Mouse (Mus musculus) kidney, adult 2 months (tissue): ENCODE data around the gene Gm28729. TPM values are rescaled to one million over a fixed set of nuclear protein-coding genes. Genes with fewer than 3 reads are reported as not detected.
A peak's percentile ranks its signal among the peaks of the same experiment; 100 is the strongest.

Experiments used
- DNase-seq: peaks from one replicate; pipeline ENCODE4 v3.0.0; 2021
- H3K27ac ChIP-seq: fragments of 200-500 bp; 2 replicates; pipeline ENCODE4 v1.5.1; 2012; ENCODE audit warnings: low read depth, low read length, control low read depth, inconsistent platforms; ENCODE audit not compliant: insufficient read depth
- H3K27me3 ChIP-seq: fragments of 200-500 bp; replicated peaks from 2 replicates; pipeline ENCODE4 v1.6.1; 2012; ENCODE audit warnings: mild to moderate bottlenecking, moderate library complexity, low read length, inconsistent platforms; ENCODE audit not compliant: control insufficient read depth, insufficient read depth
- H3K36me3 ChIP-seq: fragments of 200-500 bp; 2 replicates; pipeline ENCODE4 v1.6.1; 2012; ENCODE audit warnings: mild to moderate bottlenecking, moderate library complexity, low read length, inconsistent platforms; ENCODE audit not compliant: control insufficient read depth, insufficient read depth
- H3K4me1 ChIP-seq: fragments of 200-500 bp; 2 replicates; pipeline ENCODE4 v1.6.1; 2011; ENCODE audit warnings: low read length; ENCODE audit not compliant: control insufficient read depth, insufficient read depth
- H3K4me3 ChIP-seq: fragments of 200-500 bp; 2 replicates; pipeline ENCODE4 v1.5.1; 2011; ENCODE audit warnings: mild to moderate bottlenecking, low read depth, low read length, control low read depth; ENCODE audit not compliant: insufficient read depth
- CTCF ChIP-seq: fragments of 200-500 bp; conservative IDR thresholded peaks from 2 replicates; pipeline ENCODE4 v1.5.1; 2011; ENCODE audit warnings: low read depth, mild to moderate bottlenecking, control low read depth, low read length, moderate library complexity, mixed read lengths; ENCODE audit not compliant: insufficient read depth, insufficient read length
- POLR2A ChIP-seq: fragments of 200-500 bp; IDR thresholded peaks from one replicate; pipeline ENCODE4 v1.6.1; 2011; ENCODE audit warnings: low read depth, low read length, control low read depth
- WGBS: fragments of 180-500 bp; shearing (Covaris S2); methylation state at CpG from one replicate; pipeline ENCODE4 v1.1.7; 2018; 5-methylcytosine and 5-hydroxymethylcytosine counted together
- polyA plus RNA-seq: library from polyadenylated mRNA; depleted of rRNA; stranded (reverse); fragments of >200 nt; gene quantifications from 2 replicates; pipeline ENCODE4 v1.2.3, GENCODE M21; 2012; rRNA removed

Gm28729 gene
- polyA plus RNA-seq = not detected in 2 replicates

GRCm38 (mm10) chr9:96524972-96525506 is at the start of gene Gm28729:
Gene Gm28729 (minus strand): TSS chr9:96525264.
- no peak for DNase-seq
- TF ChIP-seq POLR2A (no peak), CTCF (no peak)
- no peak within 1 kb of the TSS for H3K4me3 ChIP-seq
- H3K4me1 ChIP-seq = no peaks in the 10 kb centered on the region
- H3K27ac ChIP-seq = no peak within 1 kb of the TSS
- no peaks in the 10 kb centered on the region for H3K27me3 ChIP-seq
- H3K36me3 ChIP-seq = no peaks in the 10 kb centered on the region
- WGBS = 36% methylated on average over 12 of the region's 12 CpGs

GRCm38 (mm10) chr9:96573252-96573651 is 48.2 kb upstream of the Gm28729 start:
- Histone ChIP-seq H3K4me3 (no peak overlapping the region), H3K27me3 (no peaks in the 10 kb centered on the region), H3K27ac (no peak overlapping the region), H3K36me3 (peaks cover 2% of the 10 kb centered on the region), H3K4me1 (no peaks in the 10 kb centered on the region)
- peak; percentile 38 for DNase-seq
- TF ChIP-seq POLR2A = no peak
- TF ChIP-seq CTCF = 0 out of 2 replicates have a peak, but pooled peaks have one; percentile 25
- 2% methylated on average over 1 of the region's 1 CpGs for WGBS

- TF ChIP-seq POLR2A (no peak), CTCF (no peak)
- WGBS = 86% methylated on average over 9 of the region's 9 CpGs
- DNase-seq = no peak
- Histone ChIP-seq H3K27me3 (no peaks in the 10 kb centered on the region), H3K4me1 (no peaks in the 10 kb centered on the region), H3K4me3 (no peak overlapping the region), H3K27ac (no peak overlapping the region), H3K36me3 (peaks cover 2% of the 10 kb centered on the region)
These were observed 47.7 kb upstream of the Gm28729 start for GRCm38 (mm10) chr9:96572754-96573153.

GRCm38 (mm10) chr9:96566470-96566996 is 41.5 kb upstream of the Gm28729 start:
- WGBS = 82% methylated on average over 8 of the region's 8 CpGs
- no peaks in the 10 kb centered on the region for H3K27me3 ChIP-seq
- H3K36me3 ChIP-seq = peaks cover 3% of the 10 kb centered on the region
- no peaks in the 10 kb centered on the region for H3K4me1 ChIP-seq
- DNase-seq = no peak
- TF ChIP-seq POLR2A = no peak
- no peak for TF ChIP-seq CTCF
- H3K27ac ChIP-seq = no peak overlapping the region
- H3K4me3 ChIP-seq = no peak overlapping the region

GRCm38 (mm10) chr9:96563501-96563900 is 38.4 kb upstream of the Gm28729 start:
- no peak overlapping the region for H3K4me3 ChIP-seq
- TF ChIP-seq POLR2A = no peak
- 0 out of 2 replicates have a peak, but pooled peaks have one; percentile 3 for TF ChIP-seq CTCF
- no peak for DNase-seq
- no peak overlapping the region for H3K27ac ChIP-seq
- peaks cover 2% of the 10 kb centered on the region; the same call in 1 of the 2 replicates for H3K36me3 ChIP-seq
- H3K4me1 ChIP-seq = no peaks in the 10 kb centered on the region
- H3K27me3 ChIP-seq = no peaks in the 10 kb centered on the region
- WGBS = 98% methylated on average over 4 of the region's 4 CpGs

- no peaks in the 10 kb centered on the region for H3K4me1 ChIP-seq
- 92% methylated on average over 6 of the region's 6 CpGs for WGBS
- H3K27ac ChIP-seq = no peak overlapping the region
- no peak for DNase-seq
- H3K27me3 ChIP-seq = no peaks in the 10 kb centered on the region
- H3K4me3 ChIP-seq = no peak overlapping the region
- no peak for TF ChIP-seq CTCF
- no peak for TF ChIP-seq POLR2A
- H3K36me3 ChIP-seq = peaks cover 2% of the 10 kb centered on the region
These were observed 34.1 kb upstream of the Gm28729 start for GRCm38 (mm10) chr9:96559148-96559547.

GRCm38 (mm10) chr9:96558594-96558993 is 33.5 kb upstream of the Gm28729 start:
- Histone ChIP-seq H3K27me3 (no peaks in the 10 kb centered on the region), H3K36me3 (peaks cover 2% of the 10 kb centered on the region), H3K27ac (no peak overlapping the region), H3K4me1 (no peaks in the 10 kb centered on the region), H3K4me3 (no peak overlapping the region)
- TF ChIP-seq CTCF (no peak), POLR2A (no peak)
- no peak for DNase-seq
- 81% methylated on average over 1 of the region's 1 CpGs for WGBS
